Mouse (Mus musculus): ENCODE measurements around the gene Arl15. TPM values are rescaled to one million over a fixed set of nuclear protein-coding genes. Genes with fewer than 3 reads are reported as not detected.

Gene Arl15
- polyA plus RNA-seq, 1 experiment from 2014 or later: 10.8 TPM

DNA sequence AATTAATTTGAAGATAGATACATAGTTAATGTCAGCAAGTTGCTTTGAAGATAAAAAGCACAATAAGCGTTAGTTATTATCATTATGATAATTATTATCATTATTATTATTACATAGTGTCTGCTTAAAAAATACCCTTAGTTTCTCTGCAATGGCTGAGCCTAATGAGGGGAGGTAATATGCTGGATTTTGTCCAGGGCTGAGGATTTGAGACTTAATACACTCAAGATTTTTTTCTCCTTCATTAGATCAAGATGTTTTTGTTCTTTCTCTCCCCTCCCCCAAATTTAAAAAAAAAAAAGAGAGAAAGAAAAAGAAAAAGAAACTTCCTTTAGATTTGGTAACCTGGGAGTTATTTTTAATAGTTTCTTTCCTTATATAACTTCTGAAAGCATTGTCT lies 180.6 kb downstream of the Arl15 start:
- H3K9ac ChIP-seq (ENCODE audit: low read depth, low read length): no peak overlapping the region
- no peaks in the 10 kb centered on the region for H3K27me3 ChIP-seq (ENCODE audit: insufficient read depth, low read length)
- H3K36me3 ChIP-seq (ENCODE audit: insufficient read depth, low read length): no peaks in the 10 kb centered on the region
- no peak overlapping the region for H3K4me3 ChIP-seq (replicated peaks; ENCODE audit: low read depth, low read length)
- ATAC-seq (replicated peaks; ENCODE audit: low FRiP score, low read depth) (no peak), DNase-seq (ENCODE audit: low spot score) (no peak)
- H3K4me2 ChIP-seq (ENCODE audit: low read length): no peak overlapping the region
- no peak for TF ChIP-seq CTCF (IDR thresholded peaks at IDR 0.05; ENCODE audit: low read depth)
- 88% methylated on average over 1 of the region's 1 CpGs for WGBS
- H3K4me1 ChIP-seq (replicated peaks; ENCODE audit: insufficient read depth, low read length): no peaks in the 10 kb centered on the region
- no peak overlapping the region for H3K27ac ChIP-seq
- no peaks in the 10 kb centered on the region for H3K9me3 ChIP-seq (replicated peaks; ENCODE audit: low read length)

DNA sequence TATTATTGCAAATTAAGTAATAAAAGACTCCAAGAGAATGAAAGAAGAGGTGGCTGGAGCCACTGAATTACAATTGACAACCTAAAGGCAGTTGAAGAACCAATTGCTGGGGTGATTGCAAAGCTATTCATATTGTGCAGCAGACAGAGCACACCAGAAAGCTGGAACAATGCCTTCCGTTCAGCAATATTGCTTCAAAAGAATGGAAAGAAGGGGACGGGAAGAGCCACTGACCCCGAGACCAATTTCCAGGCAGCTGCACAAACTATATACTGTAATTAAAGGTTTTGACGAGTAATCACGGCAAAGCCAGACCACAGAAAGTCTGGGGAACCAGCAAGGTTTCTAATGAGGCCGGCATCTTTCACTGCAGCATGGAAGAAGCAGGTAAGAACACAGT lies 181.4 kb downstream of the Arl15 start:
- Histone ChIP-seq H3K9me3 (replicated peaks; ENCODE audit: low read length) (no peaks in the 10 kb centered on the region), H3K9ac (ENCODE audit: low read depth, low read length) (no peak overlapping the region), H3K4me2 (ENCODE audit: low read length) (no peak overlapping the region), H3K4me1 (replicated peaks; ENCODE audit: insufficient read depth, low read length) (no peaks in the 10 kb centered on the region), H3K36me3 (ENCODE audit: insufficient read depth, low read length) (no peaks in the 10 kb centered on the region), H3K4me3 (replicated peaks; ENCODE audit: low read depth, low read length) (no peak overlapping the region), H3K27ac (no peak overlapping the region), H3K27me3 (ENCODE audit: insufficient read depth, low read length) (no peaks in the 10 kb centered on the region)
- ATAC-seq (replicated peaks; ENCODE audit: low FRiP score, low read depth) (no peak), DNase-seq (ENCODE audit: low spot score) (no peak)
- WGBS: 63% methylated on average over 6 of the region's 6 CpGs
- TF ChIP-seq CTCF (IDR thresholded peaks at IDR 0.05; ENCODE audit: low read depth): no peak

DNA sequence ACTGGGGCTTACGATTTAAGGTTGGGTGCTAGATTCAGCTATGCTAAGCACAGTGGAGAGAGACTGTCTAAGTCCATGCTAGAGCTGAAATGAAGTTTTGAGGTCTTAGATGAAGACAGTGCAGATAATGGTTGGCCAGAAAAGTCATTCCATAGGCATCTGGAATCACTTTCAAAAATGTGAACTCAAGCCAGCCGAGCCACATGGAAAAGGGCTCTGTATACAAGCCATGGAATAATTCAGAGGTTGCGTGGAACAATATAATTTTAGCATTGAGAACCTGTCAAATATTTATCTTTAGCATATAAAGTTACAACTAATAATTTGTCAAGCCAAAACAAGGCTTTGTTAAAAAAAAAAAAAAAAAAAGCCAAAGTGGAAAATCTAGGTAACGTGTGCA lies 182.6 kb downstream of the Arl15 start:
- TF ChIP-seq CTCF (IDR thresholded peaks at IDR 0.05; ENCODE audit: low read depth): no peak

DNA sequence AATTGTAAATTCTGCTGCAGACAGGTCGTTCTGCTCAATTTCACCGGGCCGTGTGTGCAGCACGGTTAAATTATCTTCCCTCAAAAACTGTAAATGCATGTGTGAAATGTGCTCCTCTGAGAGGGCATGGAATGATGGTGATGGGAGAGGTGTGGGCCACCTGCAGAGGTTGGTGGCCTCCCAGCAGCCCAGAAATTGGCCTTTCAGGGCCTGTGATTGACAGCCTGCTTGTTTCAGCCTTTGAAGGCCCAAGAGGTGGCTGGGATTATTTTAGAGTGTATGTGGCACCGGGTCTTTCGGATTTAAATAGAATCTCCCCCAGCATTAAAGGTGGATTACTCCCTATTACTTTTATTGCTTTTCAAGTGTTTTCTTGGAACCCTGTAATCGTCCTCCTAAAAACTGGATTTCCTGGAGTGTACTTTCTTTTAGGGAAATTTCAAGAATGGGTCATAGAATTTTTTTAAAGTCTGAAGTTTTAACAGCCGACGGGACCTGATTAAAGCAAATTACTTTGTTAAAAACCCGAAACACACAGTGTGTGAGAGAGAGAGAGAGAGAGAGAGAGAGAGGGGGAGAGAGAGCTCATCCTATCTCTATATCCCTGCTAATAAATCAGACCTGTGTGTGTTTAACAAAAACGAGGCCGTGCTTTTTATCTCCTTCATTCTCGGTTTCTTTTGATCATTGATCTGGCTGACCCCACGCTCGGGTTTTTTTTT lies 186.6 kb downstream of the Arl15 start:
- DNase-seq (ENCODE audit: low spot score): peak; percentile 28
- H3K4me2 ChIP-seq (ENCODE audit: low read length): peak overlapping the region; percentile 37; the same call in 1 of the 2 replicates
- no peak overlapping the region for H3K4me3 ChIP-seq (replicated peaks; ENCODE audit: low read depth, low read length)
- no peak for TF ChIP-seq CTCF (IDR thresholded peaks at IDR 0.05; ENCODE audit: low read depth)
- ATAC-seq (replicated peaks; ENCODE audit: low FRiP score, low read depth): peak; percentile 36
- no peak overlapping the region for H3K27ac ChIP-seq
- no peaks in the 10 kb centered on the region for H3K27me3 ChIP-seq (ENCODE audit: insufficient read depth, low read length)
- no peaks in the 10 kb centered on the region for H3K36me3 ChIP-seq (ENCODE audit: insufficient read depth, low read length)
- no peaks in the 10 kb centered on the region for H3K4me1 ChIP-seq (replicated peaks; ENCODE audit: insufficient read depth, low read length)
- no peaks in the 10 kb centered on the region for H3K9me3 ChIP-seq (replicated peaks; ENCODE audit: low read length)
- no peak overlapping the region for H3K9ac ChIP-seq (ENCODE audit: low read depth, low read length)
- WGBS: 20% methylated on average over 15 of the region's 15 CpGs

More for the DNA sequence above, 182.6 kb downstream of the Arl15 start:
- H3K9me3 ChIP-seq (replicated peaks; ENCODE audit: low read length): no peaks in the 10 kb centered on the region
- no peaks in the 10 kb centered on the region for H3K36me3 ChIP-seq (ENCODE audit: insufficient read depth, low read length)
- H3K9ac ChIP-seq (ENCODE audit: low read depth, low read length): no peak overlapping the region
- no peak overlapping the region for H3K27ac ChIP-seq
- no peaks in the 10 kb centered on the region for H3K27me3 ChIP-seq (ENCODE audit: insufficient read depth, low read length)
- no peaks in the 10 kb centered on the region for H3K4me1 ChIP-seq (replicated peaks; ENCODE audit: insufficient read depth, low read length)
- no peak for ATAC-seq (replicated peaks; ENCODE audit: low FRiP score, low read depth)
- no peak overlapping the region for H3K4me2 ChIP-seq (ENCODE audit: low read length)
- 86% methylated on average over 4 of the region's 4 CpGs for WGBS
- no peak overlapping the region for H3K4me3 ChIP-seq (replicated peaks; ENCODE audit: low read depth, low read length)
- no peak for DNase-seq (ENCODE audit: low spot score)

DNA sequence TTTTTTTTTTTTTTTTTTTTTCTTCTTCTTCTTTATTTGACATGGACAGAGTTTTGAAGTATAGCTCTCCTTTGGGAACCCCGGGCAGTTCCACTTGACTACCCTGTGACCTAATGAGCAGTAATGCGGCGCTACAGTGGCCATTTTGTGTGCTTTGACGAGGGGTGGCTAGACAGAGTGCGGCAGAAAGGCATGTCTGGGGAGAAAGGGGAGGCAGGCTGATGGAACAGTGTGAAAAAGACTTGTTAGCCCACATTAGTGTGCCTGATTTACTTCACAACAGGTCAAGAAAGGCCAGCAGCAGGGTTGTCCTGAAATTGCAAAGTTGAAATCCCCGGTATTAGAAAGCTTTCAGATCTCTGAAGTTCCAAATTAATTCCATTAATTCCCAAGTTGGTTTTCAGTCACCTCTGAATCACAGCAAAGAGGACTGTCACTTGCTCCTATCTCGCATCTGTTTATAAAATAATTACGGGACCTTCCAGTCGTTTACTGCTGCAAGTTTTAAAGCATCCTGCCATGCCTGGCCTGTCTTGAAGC lies 187.2 kb downstream of the Arl15 start:
- 33% methylated on average over 9 of the region's 9 CpGs for WGBS
- H3K36me3 ChIP-seq (ENCODE audit: insufficient read depth, low read length): no peaks in the 10 kb centered on the region
- ATAC-seq (replicated peaks; ENCODE audit: low FRiP score, low read depth) (peak; percentile 79), DNase-seq (ENCODE audit: low spot score) (peak; percentile 41)
- no peaks in the 10 kb centered on the region for H3K9me3 ChIP-seq (replicated peaks; ENCODE audit: low read length)
- peak overlapping the region; percentile 37 for H3K4me2 ChIP-seq (ENCODE audit: low read length)
- no peak overlapping the region for H3K9ac ChIP-seq (ENCODE audit: low read depth, low read length)
- TF ChIP-seq CTCF (IDR thresholded peaks at IDR 0.05; ENCODE audit: low read depth): no peak
- no peak overlapping the region for H3K27ac ChIP-seq
- no peaks in the 10 kb centered on the region for H3K4me1 ChIP-seq (replicated peaks; ENCODE audit: insufficient read depth, low read length)
- H3K4me3 ChIP-seq (replicated peaks; ENCODE audit: low read depth, low read length): no peak overlapping the region
- H3K27me3 ChIP-seq (ENCODE audit: insufficient read depth, low read length): no peaks in the 10 kb centered on the region

DNA sequence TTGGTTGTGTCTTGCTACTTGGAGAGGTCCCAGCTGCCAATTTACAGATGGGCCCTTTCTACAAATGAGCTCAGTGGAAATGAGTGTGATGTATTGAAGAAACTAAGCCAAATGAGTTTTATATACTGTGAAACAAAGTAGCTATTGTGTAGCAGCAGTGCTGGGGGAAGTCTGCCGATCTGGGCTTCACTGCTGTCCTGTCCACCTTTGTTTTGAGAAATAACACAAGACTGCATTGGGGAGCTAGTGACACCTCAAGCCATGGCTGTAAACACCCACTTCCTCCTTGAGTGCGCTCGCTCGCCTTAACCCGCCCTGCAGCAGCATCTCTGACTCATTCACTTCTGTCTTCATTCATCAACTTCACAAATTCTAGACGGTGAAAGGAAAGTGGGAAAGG lies 189.3 kb downstream of the Arl15 start:
- no peaks in the 10 kb centered on the region for H3K36me3 ChIP-seq (ENCODE audit: insufficient read depth, low read length)
- no peaks in the 10 kb centered on the region for H3K27me3 ChIP-seq (ENCODE audit: insufficient read depth, low read length)
- H3K4me1 ChIP-seq (replicated peaks; ENCODE audit: insufficient read depth, low read length): no peaks in the 10 kb centered on the region
- no peak overlapping the region for H3K9ac ChIP-seq (ENCODE audit: low read depth, low read length)
- H3K4me3 ChIP-seq (replicated peaks; ENCODE audit: low read depth, low read length): no peak overlapping the region
- no peaks in the 10 kb centered on the region for H3K9me3 ChIP-seq (replicated peaks; ENCODE audit: low read length)
- WGBS: 31% methylated on average over 6 of the region's 6 CpGs
- ATAC-seq (replicated peaks; ENCODE audit: low FRiP score, low read depth): no peak
- TF ChIP-seq CTCF (IDR thresholded peaks at IDR 0.05; ENCODE audit: low read depth): no peak
- no peak for DNase-seq (ENCODE audit: low spot score)
- H3K27ac ChIP-seq: no peak overlapping the region
- H3K4me2 ChIP-seq (ENCODE audit: low read length): no peak overlapping the region

Measured in kidney, postnatal 0 days (tissue).